Mouse (Mus musculus) heart, embryonic 12.5 days (tissue): Measurements from ENCODE around the gene Plekhg1. TPM values are rescaled to one million over a fixed set of nuclear protein-coding genes. Genes with fewer than 3 reads are reported as not detected.
A peak's percentile ranks its signal among the peaks of the same experiment; 100 is the strongest.

ENCODE experiments used
- ATAC-seq: fragments of 200-750 bp; cut with Nextera tagmentation; 2 replicates; pipeline ENCODE4 v1.8.0; 2017; ENCODE audit warnings: moderate TSS enrichment, moderate library complexity; ENCODE audit not compliant: insufficient number of reproducible peaks, low FRiP score
- H3K27ac ChIP-seq: fragments of 300-500 bp; sonication (generic); 2 replicates; pipeline ENCODE4 v1.5.1; 2016; ENCODE audit warnings: mild to moderate bottlenecking, moderate library complexity; ENCODE audit not compliant: poor library complexity, severe bottlenecking
- H3K27me3 ChIP-seq: fragments of 300-500 bp; sonication (generic); replicated peaks from 2 replicates; pipeline ENCODE4 v1.6.1; 2016; ENCODE audit warnings: mild to moderate bottlenecking, moderate library complexity
- H3K36me3 ChIP-seq: fragments of 300-500 bp; sonication (generic); 2 replicates; pipeline ENCODE4 v1.6.1; 2016; ENCODE audit warnings: mild to moderate bottlenecking, moderate library complexity
- H3K4me1 ChIP-seq: fragments of 300-500 bp; sonication (generic); replicated peaks from 2 replicates; pipeline ENCODE4 v1.6.1; 2016; ENCODE audit warnings: mild to moderate bottlenecking
- H3K4me2 ChIP-seq: fragments of 300-500 bp; sonication (generic); 2 replicates; pipeline ENCODE4 v1.6.1; 2016; ENCODE audit warnings: mild to moderate bottlenecking, moderate library complexity
- H3K4me3 ChIP-seq: fragments of 300-500 bp; sonication (generic); 2 replicates; pipeline ENCODE4 v1.5.1; 2016; ENCODE audit warnings: mild to moderate bottlenecking
- H3K9ac ChIP-seq: fragments of 300-500 bp; sonication (generic); 2 replicates; pipeline ENCODE4 v1.6.1; 2016; ENCODE audit warnings: mild to moderate bottlenecking, moderate library complexity
- H3K9me3 ChIP-seq: fragments of 300-500 bp; sonication (generic); replicated peaks from 2 replicates; pipeline ENCODE4 v1.6.1; 2016; ENCODE audit warnings: mild to moderate bottlenecking, moderate library complexity
- WGBS: fragments of 180-500 bp; shearing (Covaris S2); methylation state at CpG from one replicate; pipeline ENCODE4 v1.1.7; 2016; 5-methylcytosine and 5-hydroxymethylcytosine counted together
- polyA plus RNA-seq: library from polyadenylated mRNA; unstranded; fragments of >200 nt; fragmentation: Nextera tagmentation; extraction: Ambion mirVana; gene quantifications from 2 replicates; pipeline ENCODE4 v1.2.1, GENCODE M21; 2016

The Plekhg1 gene
- polyA plus RNA-seq, 1 experiment from 2014 or later, result 8.6 TPM

GRCm38 (mm10) chr10:3715302-3715943 lies 24.7 kb upstream of the Plekhg1 start:
- Histone ChIP-seq H3K4me2 (no peak overlapping the region), H3K36me3 (no peaks in the 10 kb centered on the region), H3K27me3 (no peaks in the 10 kb centered on the region; the same call in 1 of the 2 replicates), H3K27ac (no peak overlapping the region), H3K4me3 (no peak overlapping the region), H3K4me1 (peaks cover 15% of the 10 kb centered on the region), H3K9me3 (peaks cover 7% of the 10 kb centered on the region; the same call in 1 of the 2 replicates), H3K9ac (no peak overlapping the region)
- no peak for ATAC-seq
- WGBS, result 84% methylated on average over 3 of the region's 3 CpGs

GRCm38 (mm10) chr10:3718021-3718865 lies 21.9 kb upstream of the Plekhg1 start:
- ATAC-seq, result peak; percentile 78; the same call in 1 of the 2 replicates
- H3K4me1 ChIP-seq, result peaks cover 26% of the 10 kb centered on the region

GRCm38 (mm10) chr10:3720296-3720695 lies 19.9 kb upstream of the Plekhg1 start:
- H3K27me3 ChIP-seq, result no peaks in the 10 kb centered on the region; the same call in 1 of the 2 replicates
- H3K9me3 ChIP-seq, result no peaks in the 10 kb centered on the region
- 54% methylated on average over 2 of the region's 2 CpGs for WGBS
- H3K4me1 ChIP-seq, result peaks cover 26% of the 10 kb centered on the region
- no peak overlapping the region for H3K4me2 ChIP-seq
- no peak for ATAC-seq
- no peaks in the 10 kb centered on the region for H3K36me3 ChIP-seq
- H3K9ac ChIP-seq, result no peak overlapping the region
- no peak overlapping the region for H3K4me3 ChIP-seq
- no peak overlapping the region for H3K27ac ChIP-seq

More at GRCm38 (mm10) chr10:3718021-3718865, 21.9 kb upstream of the Plekhg1 start:
- Histone ChIP-seq H3K27me3 (no peaks in the 10 kb centered on the region; the same call in 1 of the 2 replicates), H3K27ac (peak overlapping the region; percentile 74), H3K4me3 (0 out of 2 replicates have a peak overlapping the region, but pooled peaks have one; percentile 1), H3K9ac (no peak overlapping the region), H3K36me3 (no peaks in the 10 kb centered on the region), H3K4me2 (peak overlapping the region; percentile 45), H3K9me3 (peaks cover 1% of the 10 kb centered on the region; the same call in 1 of the 2 replicates)
- WGBS, result 51% methylated on average over 16 of the region's 16 CpGs

GRCm38 (mm10) chr10:3722339-3722738 lies 17.8 kb upstream of the Plekhg1 start:
- no peaks in the 10 kb centered on the region for H3K36me3 ChIP-seq
- no peak for ATAC-seq
- H3K4me3 ChIP-seq, result no peak overlapping the region
- no peaks in the 10 kb centered on the region for H3K9me3 ChIP-seq
- no peak overlapping the region for H3K4me2 ChIP-seq
- WGBS, result 54% methylated on average over 2 of the region's 2 CpGs
- H3K27me3 ChIP-seq, result no peaks in the 10 kb centered on the region
- peaks cover 26% of the 10 kb centered on the region for H3K4me1 ChIP-seq
- H3K9ac ChIP-seq, result no peak overlapping the region
- H3K27ac ChIP-seq, result no peak overlapping the region

- H3K4me1 ChIP-seq, result peaks cover 16% of the 10 kb centered on the region; the same call in 1 of the 2 replicates
- no peaks in the 10 kb centered on the region for H3K9me3 ChIP-seq
- H3K27ac ChIP-seq, result no peak overlapping the region
- no peaks in the 10 kb centered on the region for H3K36me3 ChIP-seq
- no peak overlapping the region for H3K4me3 ChIP-seq
- H3K4me2 ChIP-seq, result no peak overlapping the region
- no peak overlapping the region for H3K9ac ChIP-seq
- no peak for ATAC-seq
- H3K27me3 ChIP-seq, result no peaks in the 10 kb centered on the region
- WGBS, result 63% methylated on average over 1 of the region's 1 CpGs
Measured at GRCm38 (mm10) chr10:3724665-3725064, 15.5 kb upstream of the Plekhg1 start.

GRCm38 (mm10) chr10:3729666-3730065 lies 10.5 kb upstream of the Plekhg1 start:
- Histone ChIP-seq H3K27ac (no peak overlapping the region), H3K9ac (no peak overlapping the region), H3K9me3 (no peaks in the 10 kb centered on the region), H3K27me3 (no peaks in the 10 kb centered on the region), H3K4me1 (no peaks in the 10 kb centered on the region), H3K36me3 (no peaks in the 10 kb centered on the region), H3K4me2 (no peak overlapping the region), H3K4me3 (no peak overlapping the region)
- no peak for ATAC-seq
- WGBS, result 68% methylated on average over 3 of the region's 3 CpGs

- no peaks in the 10 kb centered on the region for H3K9me3 ChIP-seq
- no peaks in the 10 kb centered on the region for H3K27me3 ChIP-seq
- H3K9ac ChIP-seq, result no peak overlapping the region
- no peak overlapping the region for H3K4me3 ChIP-seq
- no peaks in the 10 kb centered on the region for H3K36me3 ChIP-seq
- WGBS, result 62% methylated on average over 4 of the region's 4 CpGs
- H3K4me2 ChIP-seq, result no peak overlapping the region
- no peak overlapping the region for H3K27ac ChIP-seq
- no peaks in the 10 kb centered on the region for H3K4me1 ChIP-seq
- no peak for ATAC-seq
Measured at GRCm38 (mm10) chr10:3730314-3730713, 9.8 kb upstream of the Plekhg1 start.

GRCm38 (mm10) chr10:3737034-3737433 lies 3.1 kb upstream of the Plekhg1 start:
- no peak for ATAC-seq
- Histone ChIP-seq H3K27ac (no peak overlapping the region), H3K9me3 (no peaks in the 10 kb centered on the region), H3K4me1 (0 out of 2 replicates have a peak, but pooled peaks cover 2% of the 10 kb centered on the region), H3K4me3 (no peak overlapping the region), H3K9ac (no peak overlapping the region), H3K27me3 (no peaks in the 10 kb centered on the region), H3K4me2 (no peak overlapping the region), H3K36me3 (no peaks in the 10 kb centered on the region)
- 66% methylated on average over 3 of the region's 3 CpGs for WGBS

GRCm38 (mm10) chr10:3740504-3741388 lies 582 bp downstream of the Plekhg1 start:
- H3K9me3 ChIP-seq, result no peaks in the 10 kb centered on the region
- H3K27ac ChIP-seq, result peak overlapping the region; percentile 85
- peak; percentile 72 for ATAC-seq
- peak overlapping the region; percentile 84 for H3K4me3 ChIP-seq
- peak overlapping the region; percentile 89 for H3K9ac ChIP-seq
- H3K27me3 ChIP-seq, result no peaks in the 10 kb centered on the region
- 0 out of 2 replicates have a peak, but pooled peaks cover 2% of the 10 kb centered on the region for H3K4me1 ChIP-seq
- H3K4me2 ChIP-seq, result peak overlapping the region; percentile 99
- under 1% methylated on average over 36 of the region's 47 CpGs for WGBS
- no peaks in the 10 kb centered on the region for H3K36me3 ChIP-seq

- H3K36me3 ChIP-seq, result no peaks in the 10 kb centered on the region
- WGBS, result 8% methylated on average over 5 of the region's 5 CpGs
- no peaks in the 10 kb centered on the region for H3K27me3 ChIP-seq
- peak overlapping the region; percentile 56 for H3K4me2 ChIP-seq
- ATAC-seq, result no peak
- H3K27ac ChIP-seq, result peak overlapping the region; percentile 55
- peaks cover 5% of the 10 kb centered on the region for H3K4me1 ChIP-seq
- 0 out of 2 replicates have a peak overlapping the region, but pooled peaks have one; percentile 37 for H3K9ac ChIP-seq
- peak overlapping the region; percentile 24 for H3K4me3 ChIP-seq
- no peaks in the 10 kb centered on the region for H3K9me3 ChIP-seq
Measured at GRCm38 (mm10) chr10:3741791-3742190, 1.6 kb downstream of the Plekhg1 start.
